Mouse (Mus musculus) mesoderm, embryonic 11.5 days (tissue): Measurements from ENCODE around the gene Ank.
A peak's percentile ranks its signal among the peaks of the same experiment; 100 is the strongest.
"Not testable (repeated sequence)": the region's sequence is repeated elsewhere in the genome, so short reads cannot be mapped to it uniquely, and the experiment has no call there.

Experiments
- DNase-seq: peaks from one replicate; pipeline ENCODE4 v3.0.0-alpha.2; 2012; ENCODE audit warnings: low read depth, low spot score

Ank gene

GRCm38 (mm10) chr15:27466131-27467080, at the start of gene Ank:
Gene Ank (plus strand): TSS chr15:27466677.
- peak; percentile 75 for DNase-seq

GRCm38 (mm10) chr15:27418566-27419331, 47.7 kb upstream of the Ank start:
- DNase-seq = no peak

GRCm38 (mm10) chr15:27421531-27421930, 44.9 kb upstream of the Ank start:
- no peak for DNase-seq

- DNase-seq = no peak
Observed at GRCm38 (mm10) chr15:27427581-27427980, 38.9 kb upstream of the Ank start.

- no peak for DNase-seq
Observed at GRCm38 (mm10) chr15:27430241-27430640, 36.2 kb upstream of the Ank start.

GRCm38 (mm10) chr15:27432851-27433615, 33.4 kb upstream of the Ank start:
- DNase-seq = no peak

- DNase-seq = no peak
Observed at GRCm38 (mm10) chr15:27435409-27435808, 31.1 kb upstream of the Ank start.

GRCm38 (mm10) chr15:27436194-27436593, 30.3 kb upstream of the Ank start:
- DNase-seq = no peak

GRCm38 (mm10) chr15:27441053-27441452, 25.4 kb upstream of the Ank start:
- DNase-seq = no peak

- DNase-seq = no peak
Observed at GRCm38 (mm10) chr15:27441529-27441928, 24.9 kb upstream of the Ank start.

GRCm38 (mm10) chr15:27441951-27442350, 24.5 kb upstream of the Ank start:
- peak; percentile 44 for DNase-seq

- DNase-seq = no peak
Observed at GRCm38 (mm10) chr15:27444772-27445347, 21.6 kb upstream of the Ank start.

GRCm38 (mm10) chr15:27450689-27451088, 15.8 kb upstream of the Ank start:
- no peak for DNase-seq

GRCm38 (mm10) chr15:27451760-27452159, 14.7 kb upstream of the Ank start:
- DNase-seq = no peak

- DNase-seq = no peak
Observed at GRCm38 (mm10) chr15:27452496-27452895, 14.0 kb upstream of the Ank start.

GRCm38 (mm10) chr15:27457001-27457400, 9.5 kb upstream of the Ank start:
- DNase-seq = no peak

GRCm38 (mm10) chr15:27459781-27460180, 6.7 kb upstream of the Ank start:
- not testable (repeated sequence) for DNase-seq

GRCm38 (mm10) chr15:27461336-27462245, 4.9 kb upstream of the Ank start:
- DNase-seq = no peak

GRCm38 (mm10) chr15:27463876-27464275, 2.6 kb upstream of the Ank start:
- DNase-seq = no peak

- DNase-seq = no peak
Observed at GRCm38 (mm10) chr15:27465391-27466005, 979 bp upstream of the Ank start.
